8 mouse cellular contexts compared by ENCODE assay signal in genomic region chr19:4442408-4442807, GRCm38 (mm10). TPM values are rescaled to one million over a fixed set of nuclear protein-coding genes. Genes with fewer than 3 reads are reported as not detected.
A peak's percentile ranks its signal among the peaks of the same experiment; 100 is the strongest.
DNase-seq lines count a peak whose midpoint lies in the region; ATAC-seq and TF ChIP-seq lines count a peak whose summit lies in the region.

No protein-coding gene starts in this region.

- 9% methylated on average over 3 of the region's 3 CpGs for WGBS in bone marrow, adult 2 months
- WGBS in embryonic facial prominence, embryonic 14.5 days, result 15% methylated on average over 3 of the region's 3 CpGs
- 5% methylated on average over 3 of the region's 3 CpGs for WGBS in heart, embryonic 10.5 days
- 9% methylated on average over 3 of the region's 3 CpGs for WGBS in kidney, postnatal 0 days
- 1% methylated on average over 3 of the region's 3 CpGs for WGBS in liver, embryonic 13.5 days (ENCODE audit: insufficient replicate concordance)
- WGBS in olfactory bulb, adult 2 months, result 8% methylated on average over 3 of the region's 3 CpGs

- peak; percentile 61; the same call in 1 of the 2 replicates for TF ChIP-seq CTCF in bone marrow, adult 2 months (IDR thresholded peaks at IDR 0.05; ENCODE audit: control insufficient read depth, insufficient read depth, low read length)
- TF ChIP-seq CTCF in kidney, postnatal 0 days (IDR thresholded peaks at IDR 0.05; ENCODE audit: low read depth), result peak; percentile 96
- peak; percentile 29; the same call in 1 of the 2 replicates for TF ChIP-seq CTCF in olfactory bulb, adult 2 months (IDR thresholded peaks at IDR 0.05; ENCODE audit: insufficient read depth, low read depth, low read length)

- ATAC-seq in embryonic facial prominence, embryonic 14.5 days (ENCODE audit: low read depth), result no peak
- ATAC-seq in kidney, postnatal 0 days (replicated peaks; ENCODE audit: low FRiP score, low read depth), result peak; percentile 22; the same call in 1 of the 2 replicates
- no peak for ATAC-seq in liver, embryonic 13.5 days (ENCODE audit: low read depth)

- H3K4me3 ChIP-seq in bone marrow, adult 2 months (replicated peaks; ENCODE audit: control insufficient read depth, low read depth, low read length), result no peak overlapping the region
- no peak overlapping the region for H3K4me3 ChIP-seq in embryonic facial prominence, embryonic 14.5 days (ENCODE audit: low read depth, low read length)
- no peak overlapping the region for H3K4me3 ChIP-seq in heart, embryonic 10.5 days
- H3K4me3 ChIP-seq in kidney, postnatal 0 days (replicated peaks; ENCODE audit: low read depth, low read length), result no peak overlapping the region
- no peak overlapping the region for H3K4me3 ChIP-seq in liver, embryonic 13.5 days (replicated peaks)
- H3K4me3 ChIP-seq in olfactory bulb, adult 2 months (ENCODE audit: insufficient read depth, low read depth, low read length), result no peak overlapping the region

- no peak overlapping the region for H3K4me2 ChIP-seq in embryonic facial prominence, embryonic 14.5 days (ENCODE audit: low read depth, low read length)
- peak overlapping the region; percentile 11; the same call in 1 of the 2 replicates for H3K4me2 ChIP-seq in kidney, postnatal 0 days (ENCODE audit: low read length)
- H3K4me2 ChIP-seq in liver, embryonic 13.5 days, result no peak overlapping the region

- H3K27me3 ChIP-seq in embryonic facial prominence, embryonic 14.5 days (replicated peaks; ENCODE audit: control insufficient read depth, insufficient read depth, low read length), result no peaks in the 10 kb centered on the region
- H3K27me3 ChIP-seq in heart, embryonic 10.5 days (ENCODE audit: insufficient read depth, poor library complexity, severe bottlenecking), result no peaks in the 10 kb centered on the region
- H3K27me3 ChIP-seq in kidney, postnatal 0 days (ENCODE audit: insufficient read depth, low read length), result no peaks in the 10 kb centered on the region
- peaks cover 43% of the 10 kb centered on the region for H3K27me3 ChIP-seq in liver, embryonic 13.5 days

- peak; percentile 55 to 67 for DNase-seq in CD8-positive naive resting alpha-beta T cell, adult 2 months (ENCODE audit: low read depth in 2 of 2, low spot score in 2 of 2)
- peak; percentile 70 for DNase-seq in embryonic facial prominence, embryonic 14.5 days (ENCODE audit: low spot score)
- DNase-seq in heart, embryonic 10.5 days (ENCODE audit: low spot score), result no peak
- DNase-seq in kidney, postnatal 0 days (ENCODE audit: low spot score), result peak; percentile 90
- peak; percentile 36 for DNase-seq in liver, embryonic 13.5 days
- DNase-seq in thymus, postnatal 0 days (ENCODE audit: low spot score), result peak; percentile 65

- H3K9ac ChIP-seq in embryonic facial prominence, embryonic 14.5 days (ENCODE audit: low read depth, low read length), result no peak overlapping the region
- H3K9ac ChIP-seq in kidney, postnatal 0 days (ENCODE audit: low read depth, low read length), result no peak overlapping the region
- no peak overlapping the region for H3K9ac ChIP-seq in liver, embryonic 13.5 days

- peaks cover 2% of the 10 kb centered on the region; the same call in 1 of the 2 replicates for H3K4me1 ChIP-seq in bone marrow, adult 2 months (ENCODE audit: control insufficient read depth, insufficient read depth, low read length)
- H3K4me1 ChIP-seq in embryonic facial prominence, embryonic 14.5 days (ENCODE audit: control insufficient read depth, insufficient read depth, low read length), result peaks cover 24% of the 10 kb centered on the region
- peaks cover 48% of the 10 kb centered on the region for H3K4me1 ChIP-seq in heart, embryonic 10.5 days
- H3K4me1 ChIP-seq in kidney, postnatal 0 days (replicated peaks; ENCODE audit: insufficient read depth, low read length), result peaks cover 20% of the 10 kb centered on the region
- peaks cover 38% of the 10 kb centered on the region for H3K4me1 ChIP-seq in liver, embryonic 13.5 days (replicated peaks)
- H3K4me1 ChIP-seq in olfactory bulb, adult 2 months (ENCODE audit: control insufficient read depth, insufficient read depth, low read length), result peaks cover 11% of the 10 kb centered on the region; the same call in 1 of the 2 replicates

- no peaks in the 10 kb centered on the region for H3K36me3 ChIP-seq in embryonic facial prominence, embryonic 14.5 days (ENCODE audit: control insufficient read depth, insufficient read depth, low read length)
- H3K36me3 ChIP-seq in heart, embryonic 10.5 days, result peaks cover 8% of the 10 kb centered on the region
- H3K36me3 ChIP-seq in kidney, postnatal 0 days (ENCODE audit: insufficient read depth, low read length), result 0 out of 2 replicates have a peak, but pooled peaks cover 4% of the 10 kb centered on the region
- no peaks in the 10 kb centered on the region for H3K36me3 ChIP-seq in liver, embryonic 13.5 days

- no peaks in the 10 kb centered on the region for H3K9me3 ChIP-seq in embryonic facial prominence, embryonic 14.5 days (ENCODE audit: control insufficient read depth, low read length)
- no peaks in the 10 kb centered on the region for H3K9me3 ChIP-seq in heart, embryonic 10.5 days
- no peaks in the 10 kb centered on the region for H3K9me3 ChIP-seq in kidney, postnatal 0 days (replicated peaks; ENCODE audit: low read length)
- no peaks in the 10 kb centered on the region for H3K9me3 ChIP-seq in liver, embryonic 13.5 days (replicated peaks)

- no peak overlapping the region for H3K27ac ChIP-seq in bone marrow, adult 2 months (ENCODE audit: control insufficient read depth, insufficient read depth, low read depth, low read length, poor library complexity)
- H3K27ac ChIP-seq in embryonic facial prominence, embryonic 14.5 days (replicated peaks; ENCODE audit: low read depth, low read length), result no peak overlapping the region
- H3K27ac ChIP-seq in heart, embryonic 10.5 days, result peak overlapping the region; percentile 52; the same call in 1 of the 2 replicates
- peak overlapping the region; percentile 94 for H3K27ac ChIP-seq in kidney, postnatal 0 days
- H3K27ac ChIP-seq in liver, embryonic 13.5 days, result peak overlapping the region; percentile 45; the same call in 1 of the 2 replicates
- no peak overlapping the region for H3K27ac ChIP-seq in olfactory bulb, adult 2 months (ENCODE audit: insufficient read depth, low read depth, low read length)

- TF ChIP-seq POLR2A in bone marrow, adult 2 months (IDR thresholded peaks at IDR 0.05; ENCODE audit: borderline replicate concordance, control insufficient read depth, low read depth, low read length), result no peak
- TF ChIP-seq POLR2A in olfactory bulb, adult 2 months (IDR thresholded peaks at IDR 0.05; ENCODE audit: insufficient read depth, low read depth, low read length), result no peak

RNA-seq across cellular contexts. Expression of gene Rhod, which starts 3.2 kb away (rescaled TPM):
- polyA plus RNA-seq in bone marrow, adult 2 months (2011; ENCODE audit: insufficient read depth, insufficient read length, low replicate concordance, missing spikeins), result 0.86 and 1.3 TPM in 2 replicates
- 30.0 and 40.4 TPM in 2 replicates for polyA plus RNA-seq in embryonic facial prominence, embryonic 14.5 days (2014; fragmentation: Nextera tagmentation; extraction: Ambion mirVana)
- polyA plus RNA-seq in heart, embryonic 10.5 days (2016; fragmentation: Nextera tagmentation; extraction: Ambion mirVana), result 24.3 and 28.9 TPM in 2 replicates
- polyA plus RNA-seq in kidney, postnatal 0 days (2015; fragmentation: Nextera tagmentation; extraction: Ambion mirVana), result 49.3 and 49.7 TPM in 2 replicates
- 6.5 and 6.7 TPM in 2 replicates for polyA plus RNA-seq in liver, embryonic 13.5 days (2015; fragmentation: Nextera tagmentation; extraction: Ambion mirVana)
- polyA plus RNA-seq in olfactory bulb, adult 2 months (2012; ENCODE audit: insufficient read depth, insufficient read length, low replicate concordance, missing spikeins), result not detected in 2 replicates
- 6.6 and 7.7 TPM in 2 replicates for polyA plus RNA-seq in thymus, postnatal 0 days (2015; fragmentation: Nextera tagmentation; extraction: Ambion mirVana)

RNA-seq across cellular contexts. Expression of gene Syt12, which starts 34.8 kb away (rescaled TPM):
- not detected in 2 replicates for polyA plus RNA-seq in bone marrow, adult 2 months (2011; ENCODE audit: insufficient read depth, insufficient read length, low replicate concordance, missing spikeins)
- 0.90 and 1.9 TPM in 2 replicates for polyA plus RNA-seq in embryonic facial prominence, embryonic 14.5 days (2014; fragmentation: Nextera tagmentation; extraction: Ambion mirVana)
- polyA plus RNA-seq in heart, embryonic 10.5 days (2016; fragmentation: Nextera tagmentation; extraction: Ambion mirVana), result 0.89 and 0.97 TPM in 2 replicates
- polyA plus RNA-seq in kidney, postnatal 0 days (2015; fragmentation: Nextera tagmentation; extraction: Ambion mirVana), result 1.5 and 1.8 TPM in 2 replicates
- polyA plus RNA-seq in liver, embryonic 13.5 days (2015; fragmentation: Nextera tagmentation; extraction: Ambion mirVana), result 0.17 and 0.22 TPM in 2 replicates
- not detected in 2 replicates for polyA plus RNA-seq in olfactory bulb, adult 2 months (2012; ENCODE audit: insufficient read depth, insufficient read length, low replicate concordance, missing spikeins)
- 0.82 and 1.5 TPM in 2 replicates for polyA plus RNA-seq in thymus, postnatal 0 days (2015; fragmentation: Nextera tagmentation; extraction: Ambion mirVana)

RNA-seq across cellular contexts. Expression of gene Kdm2a, which starts 44.3 kb away (rescaled TPM):
- polyA plus RNA-seq in bone marrow, adult 2 months (2011; ENCODE audit: insufficient read depth, insufficient read length, low replicate concordance, missing spikeins), result 29.2 and 38.9 TPM in 2 replicates
- polyA plus RNA-seq in embryonic facial prominence, embryonic 14.5 days (2014; fragmentation: Nextera tagmentation; extraction: Ambion mirVana), result 48.3 and 52.6 TPM in 2 replicates
- 52.3 and 53.6 TPM in 2 replicates for polyA plus RNA-seq in heart, embryonic 10.5 days (2016; fragmentation: Nextera tagmentation; extraction: Ambion mirVana)
- polyA plus RNA-seq in kidney, postnatal 0 days (2015; fragmentation: Nextera tagmentation; extraction: Ambion mirVana), result 30.0 and 32.8 TPM in 2 replicates
- 10.9 and 15.4 TPM in 2 replicates for polyA plus RNA-seq in liver, embryonic 13.5 days (2015; fragmentation: Nextera tagmentation; extraction: Ambion mirVana)
- polyA plus RNA-seq in olfactory bulb, adult 2 months (2012; ENCODE audit: insufficient read depth, insufficient read length, low replicate concordance, missing spikeins), result 282 TPM in 1 of 2 replicates, not detected in the other
- 26.0 and 27.6 TPM in 2 replicates for polyA plus RNA-seq in thymus, postnatal 0 days (2015; fragmentation: Nextera tagmentation; extraction: Ambion mirVana)

RNA-seq across cellular contexts. Expression of gene 2010003K11Rik, which starts 56.0 kb away (rescaled TPM):
- polyA plus RNA-seq in bone marrow, adult 2 months (2011; ENCODE audit: insufficient read depth, insufficient read length, low replicate concordance, missing spikeins), result not detected in 2 replicates
- not detected in 2 replicates for polyA plus RNA-seq in embryonic facial prominence, embryonic 14.5 days (2014; fragmentation: Nextera tagmentation; extraction: Ambion mirVana)
- not detected in 2 replicates for polyA plus RNA-seq in heart, embryonic 10.5 days (2016; fragmentation: Nextera tagmentation; extraction: Ambion mirVana)
- 0.57 and 0.61 TPM in 2 replicates for polyA plus RNA-seq in kidney, postnatal 0 days (2015; fragmentation: Nextera tagmentation; extraction: Ambion mirVana)
- polyA plus RNA-seq in liver, embryonic 13.5 days (2015; fragmentation: Nextera tagmentation; extraction: Ambion mirVana), result not detected in 2 replicates
- polyA plus RNA-seq in olfactory bulb, adult 2 months (2012; ENCODE audit: insufficient read depth, insufficient read length, low replicate concordance, missing spikeins), result not detected in 2 replicates
- not detected in 2 replicates for polyA plus RNA-seq in thymus, postnatal 0 days (2015; fragmentation: Nextera tagmentation; extraction: Ambion mirVana)

Comparison
In these comparisons a context has a peak if more than half of its experiments do, and no peak if none do; other contexts are left out.
1. H3K27ac ChIP-seq: peak in heart, embryonic 10.5 days (single experiment), kidney, postnatal 0 days (single experiment) and liver, embryonic 13.5 days (single experiment); none in bone marrow, adult 2 months (single experiment), embryonic facial prominence, embryonic 14.5 days (single experiment) and olfactory bulb, adult 2 months (single experiment).
2. CTCF ChIP-seq: peak in every context shown above with its lines; median percentile 96 in kidney, postnatal 0 days; 61 in bone marrow, adult 2 months; 29 in olfactory bulb, adult 2 months.